Mouse (Mus musculus): ENCODE measurements around the gene Ovol3.
"Not testable (repeated sequence)": the region's sequence is repeated elsewhere in the genome, so short reads cannot be mapped to it uniquely, and the experiment has no call there.

Ovol3 gene

GRCm38 (mm10) chr7:30224206-30224605 is 11.3 kb downstream of the Ovol3 start:
- no peak for DNase-seq (ENCODE audit: low read depth, low spot score)

DNA sequence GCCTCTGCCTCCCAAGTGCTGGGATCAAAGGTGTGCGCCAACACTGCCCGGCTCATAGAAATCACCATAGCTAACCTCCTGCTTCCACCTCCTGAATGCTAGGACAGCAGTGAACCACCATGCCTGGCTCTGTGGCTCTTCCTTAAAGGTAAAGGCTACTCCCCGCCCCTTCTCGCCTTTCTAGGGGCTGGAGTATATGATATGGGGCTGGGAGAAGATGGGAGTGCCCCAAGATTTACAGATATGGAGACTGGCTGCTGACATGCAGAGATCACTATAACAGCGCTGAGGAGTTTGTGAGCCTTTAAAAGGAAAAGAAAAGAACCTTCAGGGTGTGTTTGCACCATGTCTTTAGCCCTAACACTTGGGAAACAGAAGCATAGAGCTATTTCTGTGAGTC is 13.3 kb downstream of the Ovol3 start:
- DNase-seq (ENCODE audit: low read depth, low spot score): no peak

GRCm38 (mm10) chr7:30221433-30221832 is 14.1 kb downstream of the Ovol3 start:
- DNase-seq (ENCODE audit: low read depth, low spot score): no peak

GRCm38 (mm10) chr7:30220008-30220356 is 15.5 kb downstream of the Ovol3 start:
- no peak for DNase-seq (ENCODE audit: low read depth, low spot score)

DNA sequence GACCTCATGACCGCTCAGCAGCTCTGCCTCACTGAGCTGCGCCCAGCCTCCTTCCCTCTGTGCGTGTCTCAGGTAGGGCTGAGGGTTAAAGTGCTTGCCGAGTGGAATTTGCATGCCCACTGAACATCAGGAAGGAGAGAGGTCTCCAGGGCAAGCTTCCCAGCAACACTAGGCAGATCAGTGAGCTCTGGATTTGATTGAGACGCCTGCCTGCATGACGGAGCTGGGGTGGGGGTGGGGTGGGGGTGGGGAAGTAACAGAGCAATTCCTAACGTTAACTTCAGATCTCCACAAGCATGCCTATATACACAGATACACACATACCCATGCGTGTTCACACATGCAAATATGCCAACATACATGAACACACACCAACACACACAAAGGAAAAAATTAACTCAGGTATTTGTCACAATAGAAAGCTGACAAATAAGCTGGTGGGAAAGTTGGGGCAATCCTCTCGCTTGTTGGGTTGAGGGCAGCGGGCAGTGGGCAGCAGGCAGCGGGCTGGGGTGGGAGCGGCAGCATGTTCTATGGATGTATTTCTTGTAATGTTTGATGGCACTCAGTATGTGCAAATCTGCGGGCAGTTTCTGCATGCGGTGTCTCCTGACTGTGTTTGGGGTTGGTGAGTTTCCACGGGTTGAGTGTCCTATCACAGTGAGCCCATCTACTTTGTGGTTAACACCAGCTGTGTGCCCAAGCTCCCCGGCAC is 16.1 kb downstream of the Ovol3 start:
- peak; percentile 71 for DNase-seq (ENCODE audit: low read depth, low spot score)

DNA sequence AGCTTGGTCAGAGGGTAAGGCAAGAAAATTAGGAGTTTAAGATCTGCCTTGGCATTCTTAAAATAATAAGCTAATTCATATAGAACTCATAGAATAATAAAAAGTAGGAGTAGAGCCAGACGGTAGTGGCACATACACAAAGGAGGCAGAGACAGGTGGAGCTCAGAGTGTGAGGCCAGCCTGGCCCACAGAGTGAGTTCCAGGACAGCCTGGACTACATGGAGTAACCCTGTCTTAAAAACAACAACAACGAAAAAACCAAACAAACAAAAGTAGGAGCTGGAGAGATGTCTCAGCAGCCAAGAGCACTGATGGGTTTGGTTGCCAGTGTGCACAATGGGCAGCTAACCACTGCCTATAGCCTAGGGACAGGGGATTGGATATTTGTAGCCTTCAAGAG is 18.2 kb downstream of the Ovol3 start:
- DNase-seq (ENCODE audit: low read depth, low spot score): no peak

DNA sequence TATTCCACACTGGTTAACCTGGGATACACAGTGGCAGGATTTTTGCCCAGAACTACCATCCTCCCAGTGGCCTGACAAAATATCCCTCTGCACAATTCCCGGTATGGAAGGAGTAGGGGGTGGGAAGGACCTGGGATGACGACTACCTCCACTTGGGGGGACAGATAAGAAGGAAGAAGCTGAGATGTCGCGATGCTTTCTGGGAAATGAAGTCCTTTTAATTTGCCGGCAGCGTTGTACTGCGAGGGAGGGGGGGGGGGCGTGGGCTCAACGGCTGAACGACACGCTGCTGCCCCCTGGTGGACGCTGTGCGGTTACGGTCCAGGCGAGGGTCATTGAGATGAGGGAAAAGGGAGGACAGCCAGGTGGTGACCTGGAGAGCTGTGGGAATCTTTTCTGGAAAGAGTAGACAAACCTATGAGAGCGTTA is 18.8 kb downstream of the Ovol3 start:
- peak; percentile 92 for DNase-seq (ENCODE audit: low read depth, low spot score)

DNA sequence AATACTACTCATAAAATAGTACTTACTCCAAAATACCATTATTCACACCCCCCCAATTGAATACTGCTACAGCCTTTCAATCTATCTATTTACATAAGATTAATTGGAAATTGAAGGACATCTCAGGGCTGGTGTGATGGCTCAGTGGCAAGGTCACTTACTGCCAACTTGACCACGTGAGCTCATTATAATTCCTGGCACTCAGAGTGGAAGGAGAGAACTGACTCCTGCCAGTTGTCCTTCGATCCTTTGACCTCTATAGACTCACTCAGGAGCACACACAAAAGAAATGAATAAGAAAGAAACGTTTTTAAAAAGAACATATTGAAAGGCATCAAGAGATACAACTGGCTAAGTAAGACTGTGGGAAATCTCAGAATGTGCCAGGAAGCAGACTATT is 19.6 kb downstream of the Ovol3 start:
- DNase-seq (ENCODE audit: low read depth, low spot score): no peak

GRCm38 (mm10) chr7:30213881-30214280 is 21.6 kb downstream of the Ovol3 start:
- DNase-seq (ENCODE audit: low read depth, low spot score): no peak

GRCm38 (mm10) chr7:30211025-30211424 is 24.5 kb downstream of the Ovol3 start:
- no peak for DNase-seq (ENCODE audit: low read depth, low spot score)

DNA sequence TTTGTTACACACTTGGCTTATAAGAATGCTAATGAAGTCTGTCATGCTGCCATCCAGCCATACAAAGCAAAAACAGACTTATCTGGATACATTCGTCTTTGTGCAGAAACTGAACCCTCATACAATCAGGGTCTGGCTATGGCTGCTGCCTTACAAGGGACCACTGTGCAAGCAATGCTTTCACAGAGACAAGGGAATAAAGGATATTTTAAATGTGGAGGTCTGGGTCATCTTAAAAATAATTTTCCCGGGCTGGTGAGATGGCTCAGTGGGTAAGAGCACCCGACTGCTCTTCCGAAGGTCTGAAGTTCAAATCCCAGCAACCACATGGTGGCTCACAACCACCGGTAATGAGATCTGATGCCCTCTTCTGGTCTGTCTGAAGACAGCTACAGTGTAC is 29.2 kb downstream of the Ovol3 start:
- DNase-seq (ENCODE audit: low read depth, low spot score): not testable (repeated sequence)

DNA sequence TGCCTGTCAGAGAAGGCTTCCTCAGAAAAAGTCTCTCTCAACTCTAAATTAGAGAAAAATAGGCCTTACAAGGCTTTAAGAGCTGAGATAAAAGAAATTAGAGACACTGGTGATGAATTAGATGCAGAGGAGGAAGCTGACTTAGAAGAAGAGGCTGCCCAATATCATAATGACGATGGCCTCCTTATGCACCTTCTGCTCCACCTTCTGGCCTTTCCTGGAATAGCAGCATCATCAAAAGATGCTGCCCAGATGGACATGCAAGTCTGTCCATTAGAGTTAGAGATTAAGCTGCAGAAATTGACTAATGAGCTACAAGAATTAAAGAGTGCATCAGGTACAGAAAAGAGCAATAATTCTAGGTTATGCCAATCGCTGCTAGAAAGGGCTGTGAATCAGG is 30.1 kb downstream of the Ovol3 start:
- DNase-seq (ENCODE audit: low read depth, low spot score): peak; percentile 65

GRCm38 (mm10) chr7:30204380-30204779 is 31.1 kb downstream of the Ovol3 start:
- DNase-seq (ENCODE audit: low read depth, low spot score): no peak

GRCm38 (mm10) chr7:30202895-30203690 is 32.4 kb downstream of the Ovol3 start:
- DNase-seq (ENCODE audit: low read depth, low spot score): no peak

GRCm38 (mm10) chr7:30200661-30201060 is 34.9 kb downstream of the Ovol3 start:
- not testable (repeated sequence) for DNase-seq (ENCODE audit: low read depth, low spot score)

DNA sequence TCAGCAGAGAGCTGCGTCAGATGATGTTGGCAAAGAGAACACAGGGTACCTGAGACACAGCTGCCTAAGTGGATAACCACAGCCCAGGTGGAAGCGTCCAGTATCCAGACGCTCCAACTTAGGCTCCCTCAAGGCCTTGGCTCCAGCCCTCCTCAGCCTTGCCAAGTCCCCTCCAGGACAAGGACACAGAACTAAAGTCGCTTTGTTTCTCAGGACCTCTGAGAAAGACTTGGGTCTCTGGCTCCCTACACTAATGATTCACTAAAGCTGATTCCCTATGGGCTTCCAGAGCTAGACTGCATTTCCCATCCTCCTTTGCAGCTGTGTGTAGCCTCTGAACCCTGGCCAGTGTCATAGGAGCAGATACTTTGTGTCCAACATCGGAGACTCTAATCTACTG is 35.3 kb downstream of the Ovol3 start:
- DNase-seq (ENCODE audit: low read depth, low spot score): no peak

GRCm38 (mm10) chr7:30199498-30200139 is 35.9 kb downstream of the Ovol3 start:
- no peak for DNase-seq (ENCODE audit: low read depth, low spot score)

DNA sequence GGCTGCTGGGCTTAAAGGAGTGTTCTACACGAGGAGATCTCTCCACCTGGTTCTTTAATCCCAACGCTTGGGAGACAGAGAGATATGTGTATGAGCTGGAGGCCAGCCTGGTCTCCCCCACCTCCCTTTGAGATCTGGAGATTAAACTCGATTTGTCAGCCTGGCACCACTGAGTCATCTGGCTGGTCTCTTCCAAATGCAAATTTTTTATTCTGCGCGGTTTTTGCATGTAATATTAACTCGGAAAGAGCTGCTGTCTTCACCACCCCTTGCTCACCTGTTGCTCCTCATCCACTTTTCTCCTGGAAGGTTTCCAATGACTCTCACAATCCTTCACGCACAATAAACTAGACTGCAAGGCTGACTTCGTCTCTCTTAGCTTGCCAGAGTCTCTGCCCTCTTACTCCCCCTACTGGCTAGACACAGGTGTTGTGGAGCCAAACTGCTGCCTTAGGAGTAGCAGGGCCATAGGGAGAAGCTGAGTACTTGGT is 37.0 kb downstream of the Ovol3 start, which contains the start of gene Capns1:
Gene Capns1, minus strand, starts transcription at position 331 of the 491 bp plus-strand sequence.
- DNase-seq (ENCODE audit: low read depth, low spot score): peak; percentile 87

DNA sequence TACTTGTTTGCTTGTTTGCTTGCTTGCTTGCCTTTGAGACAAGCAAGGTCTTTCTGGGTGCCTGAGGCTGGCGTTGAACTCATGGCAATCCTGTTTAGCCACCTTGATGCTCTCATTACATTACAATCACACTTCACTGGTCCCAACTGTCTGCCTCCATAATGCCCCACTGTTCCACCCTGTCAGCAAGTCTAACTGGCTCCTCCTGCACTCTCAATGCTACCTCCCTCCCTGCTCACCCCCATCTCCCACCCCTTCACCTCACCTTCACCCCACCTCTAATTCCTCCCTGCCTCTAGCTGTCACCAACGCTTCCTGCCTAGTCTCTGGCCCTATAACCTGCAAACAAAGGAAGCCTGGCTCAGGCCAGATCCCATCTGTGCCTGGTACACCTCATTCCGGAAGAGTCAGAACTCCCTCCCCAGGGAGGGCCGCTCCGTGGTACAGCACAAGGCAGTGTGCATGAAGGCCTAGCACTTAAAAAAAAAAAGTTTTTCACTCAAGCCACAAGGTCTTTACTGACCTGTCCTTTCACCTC is 37.9 kb downstream of the Ovol3 start:
- no peak for DNase-seq (ENCODE audit: low read depth, low spot score)

- no peak for DNase-seq (ENCODE audit: low read depth, low spot score)
Observed at GRCm38 (mm10) chr7:30196171-30196570, 39.4 kb downstream of the Ovol3 start.

GRCm38 (mm10) chr7:30195461-30195860 is 40.1 kb downstream of the Ovol3 start:
- DNase-seq (ENCODE audit: low read depth, low spot score): no peak

DNA sequence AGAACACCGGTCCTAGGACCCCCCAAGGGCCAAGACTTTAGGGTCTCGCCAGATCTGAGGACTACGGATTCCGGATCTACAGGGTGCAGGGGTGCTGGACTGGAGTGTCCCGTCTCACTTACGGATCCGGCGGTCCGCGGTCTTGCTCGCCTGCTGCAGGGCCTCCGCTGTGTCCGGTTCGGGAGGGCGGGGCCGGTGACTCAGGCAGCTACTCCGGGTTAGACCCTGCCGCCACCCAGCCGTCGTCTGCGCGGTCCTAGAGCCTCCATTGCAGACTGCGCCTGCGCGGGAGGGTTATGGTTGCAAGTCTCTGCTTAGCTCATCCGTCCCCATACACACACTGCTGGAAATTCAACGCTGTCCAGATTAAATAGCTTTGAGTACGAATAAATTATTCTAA is 40.6 kb downstream of the Ovol3 start:
- peak; percentile 96 for DNase-seq (ENCODE audit: low read depth, low spot score)

Measured in mesoderm, embryonic 11.5 days (tissue).